Mouse (Mus musculus) liver, postnatal 0 days (tissue): ENCODE measurements at regions not wholly inside any gene's neighbourhood (a gene's known extent, or its start where the extent isn't known, plus 50 kb on each side); places are given as distances from the start of the nearest gene placed in this dataset.

Source experiments
- CTCF ChIP-seq: sonication (generic); IDR thresholded peaks from 2 replicates; pipeline ENCODE4 v1.5.1; 2016; ENCODE audit warnings: antibody characterized with exemption, low read depth
- EP300 ChIP-seq: IDR thresholded peaks from 2 replicates; pipeline ENCODE4 v1.6.1; 2016; ENCODE audit warnings: antibody characterized with exemption, low read depth, mild to moderate bottlenecking

GRCm38 (mm10) chr3:80422646-80423045 is 380.0 kb downstream of the Gria2 start:
- no peak for TF ChIP-seq EP300
- TF ChIP-seq CTCF, result no peak
